Mouse (Mus musculus) intestine, postnatal 0 days (tissue): ENCODE results near the gene 4933427D14Rik. TPM values are rescaled to one million over a fixed set of nuclear protein-coding genes. Genes with fewer than 3 reads are reported as not detected.

Experiments used
- ATAC-seq: fragments of 200-750 bp; cut with Nextera tagmentation; 2 replicates; pipeline ENCODE4 v1.8.0; 2017; ENCODE audit warnings: mild to moderate bottlenecking, moderate TSS enrichment, moderate library complexity
- H3K27ac ChIP-seq: fragments of 300-500 bp; sonication (generic); 2 replicates; pipeline ENCODE4 v1.5.1; 2014; ENCODE audit warnings: mild to moderate bottlenecking, low read depth, low read length, moderate library complexity
- H3K27me3 ChIP-seq: fragments of 300-500 bp; sonication (generic); replicated peaks from 2 replicates; pipeline ENCODE4 v1.6.1; 2014; ENCODE audit warnings: low read length, mixed read lengths; ENCODE audit not compliant: control insufficient read depth, insufficient read depth
- H3K36me3 ChIP-seq: fragments of 300-500 bp; sonication (generic); 2 replicates; pipeline ENCODE4 v1.6.1; 2014; ENCODE audit warnings: mild to moderate bottlenecking, moderate library complexity; ENCODE audit not compliant: control insufficient read depth, insufficient read depth
- H3K4me1 ChIP-seq: fragments of 300-500 bp; sonication (generic); replicated peaks from 2 replicates; pipeline ENCODE4 v1.6.1; 2014; ENCODE audit warnings: antibody characterized with exemption, low read length, mixed read lengths; ENCODE audit not compliant: control insufficient read depth, insufficient read depth
- H3K4me2 ChIP-seq: fragments of 300-500 bp; sonication (generic); replicated peaks from 2 replicates; pipeline ENCODE4 v1.6.1; 2014; ENCODE audit warnings: low read depth, mild to moderate bottlenecking, moderate library complexity
- H3K4me3 ChIP-seq: fragments of 300-500 bp; sonication (generic); 2 replicates; pipeline ENCODE4 v1.5.1; 2014; ENCODE audit warnings: low read depth, low read length
- H3K9ac ChIP-seq: fragments of 300-500 bp; sonication (generic); 2 replicates; pipeline ENCODE4 v1.6.1; 2014; ENCODE audit warnings: mild to moderate bottlenecking, low read depth, low read length
- H3K9me3 ChIP-seq: fragments of 300-500 bp; sonication (generic); 2 replicates; pipeline ENCODE4 v1.6.1; 2016; ENCODE audit warnings: mixed run types; ENCODE audit not compliant: control insufficient read depth
- CTCF ChIP-seq: sonication (generic); IDR thresholded peaks from 2 replicates; pipeline ENCODE4 v1.5.1; 2016; ENCODE audit warnings: low read depth, mild to moderate bottlenecking, control low read depth, antibody characterized with exemption, moderate library complexity
- WGBS: fragments of 180-500 bp; shearing (Covaris S2); extraction: QIAGEN DNeasy Blood & Tissue Kit; methylation state at CpG from one replicate; pipeline ENCODE4 v1.1.7; 2014; 5-methylcytosine and 5-hydroxymethylcytosine counted together
- polyA plus RNA-seq: library from polyadenylated mRNA; unstranded; fragments of >200 nt; fragmentation: Nextera tagmentation; extraction: Ambion mirVana; gene quantifications from 2 replicates; pipeline ENCODE4 v1.2.1, GENCODE M21; 2015

The 4933427D14Rik gene
- polyA plus RNA-seq, 1 experiment from 2014 or later: 4.3 TPM

- ATAC-seq: no peak
- Histone ChIP-seq H3K27me3 (peaks cover 27% of the 10 kb centered on the region), H3K4me2 (peak overlapping the region; percentile 97), H3K4me3 (peak overlapping the region; percentile 65), H3K9me3 (no peaks in the 10 kb centered on the region), H3K27ac (no peak overlapping the region), H3K9ac (no peak overlapping the region), H3K4me1 (no peaks in the 10 kb centered on the region), H3K36me3 (no peaks in the 10 kb centered on the region)
- WGBS: 48% methylated on average over 11 of the region's 11 CpGs
- no peak for TF ChIP-seq CTCF
These were observed 70.9 kb downstream of the 4933427D14Rik start for GRCm38 (mm10) chr11:72136231-72136982.

GRCm38 (mm10) chr11:72135383-72136158 lies 71.7 kb downstream of the 4933427D14Rik start, which contains the start of gene Pitpnm3:
Pitpnm3 (minus strand) TSS chr11:72135778.
- H3K27me3 ChIP-seq: peaks cover 27% of the 10 kb centered on the region
- peak within 1 kb of the TSS; percentile 60 for H3K9ac ChIP-seq
- peak within 1 kb of the TSS; percentile 97 for H3K4me2 ChIP-seq
- no peaks in the 10 kb centered on the region for H3K4me1 ChIP-seq
- peak within 1 kb of the TSS; percentile 65 for H3K4me3 ChIP-seq
- 1% methylated on average over 82 of the region's 107 CpGs for WGBS
- H3K27ac ChIP-seq: no peak within 1 kb of the TSS
- ATAC-seq: no peak
- TF ChIP-seq CTCF: no peak
- no peaks in the 10 kb centered on the region for H3K36me3 ChIP-seq
- H3K9me3 ChIP-seq: no peaks in the 10 kb centered on the region

GRCm38 (mm10) chr11:72134536-72135382 lies 72.5 kb downstream of the 4933427D14Rik start:
- Histone ChIP-seq H3K4me2 (peak overlapping the region; percentile 97), H3K4me3 (peak overlapping the region; percentile 65), H3K27me3 (peaks cover 27% of the 10 kb centered on the region), H3K27ac (no peak overlapping the region), H3K36me3 (no peaks in the 10 kb centered on the region), H3K4me1 (no peaks in the 10 kb centered on the region), H3K9ac (peak overlapping the region; percentile 60; the same call in 1 of the 2 replicates), H3K9me3 (no peaks in the 10 kb centered on the region)
- ATAC-seq: no peak
- TF ChIP-seq CTCF: no peak
- 22% methylated on average over 23 of the region's 24 CpGs for WGBS

GRCm38 (mm10) chr11:72133075-72133474 lies 74.2 kb downstream of the 4933427D14Rik start:
- no peak overlapping the region for H3K27ac ChIP-seq
- no peak overlapping the region for H3K4me2 ChIP-seq
- no peak overlapping the region for H3K4me3 ChIP-seq
- H3K9ac ChIP-seq: no peak overlapping the region
- no peak for TF ChIP-seq CTCF
- ATAC-seq: no peak
- 69% methylated on average over 10 of the region's 10 CpGs for WGBS
- H3K9me3 ChIP-seq: no peaks in the 10 kb centered on the region
- no peaks in the 10 kb centered on the region for H3K4me1 ChIP-seq
- no peaks in the 10 kb centered on the region for H3K36me3 ChIP-seq
- H3K27me3 ChIP-seq: peaks cover 27% of the 10 kb centered on the region

GRCm38 (mm10) chr11:72132266-72132665 lies 75.0 kb downstream of the 4933427D14Rik start:
- no peaks in the 10 kb centered on the region for H3K4me1 ChIP-seq
- no peak for ATAC-seq
- no peak overlapping the region for H3K27ac ChIP-seq
- no peak for TF ChIP-seq CTCF
- H3K4me2 ChIP-seq: no peak overlapping the region
- H3K4me3 ChIP-seq: no peak overlapping the region
- no peaks in the 10 kb centered on the region for H3K36me3 ChIP-seq
- H3K27me3 ChIP-seq: peaks cover 27% of the 10 kb centered on the region
- no peak overlapping the region for H3K9ac ChIP-seq
- H3K9me3 ChIP-seq: no peaks in the 10 kb centered on the region
- WGBS: 13% methylated on average over 3 of the region's 3 CpGs
